Mouse (Mus musculus) G1E (cell line): Measurements from ENCODE around the gene Sap18b.

Experiments
- CTCF ChIP-seq: IDR thresholded peaks from 2 replicates; pipeline ENCODE4 v1.5.1; 2012; ENCODE audit warnings: low read depth, low read length, inconsistent platforms, mixed read lengths
- GATA1 ChIP-seq: IDR thresholded peaks from 2 replicates; pipeline ENCODE4 v1.6.1; 2012; ENCODE audit warnings: borderline replicate concordance, low read length, inconsistent platforms, mixed read lengths
- POLR2AphosphoS5 ChIP-seq: IDR thresholded peaks from 2 replicates; pipeline ENCODE4 v1.6.1; 2012; ENCODE audit warnings: low read depth, low read length, inconsistent platforms; ENCODE audit not compliant: insufficient replicate concordance

- TF ChIP-seq CTCF (no peak), POLR2AphosphoS5 (no peak), GATA1 (no peak)
Measured at GRCm38 (mm10) chr8:95801476-95802064, 23.6 kb upstream of the Sap18b start.
